Mouse (Mus musculus): ENCODE results near the gene Igfals. TPM values are rescaled to one million over a fixed set of nuclear protein-coding genes. Genes with fewer than 3 reads are reported as not detected.

Gene Igfals
- polyA plus RNA-seq, 1 experiment from 2014 or later = 0.25 TPM

DNA sequence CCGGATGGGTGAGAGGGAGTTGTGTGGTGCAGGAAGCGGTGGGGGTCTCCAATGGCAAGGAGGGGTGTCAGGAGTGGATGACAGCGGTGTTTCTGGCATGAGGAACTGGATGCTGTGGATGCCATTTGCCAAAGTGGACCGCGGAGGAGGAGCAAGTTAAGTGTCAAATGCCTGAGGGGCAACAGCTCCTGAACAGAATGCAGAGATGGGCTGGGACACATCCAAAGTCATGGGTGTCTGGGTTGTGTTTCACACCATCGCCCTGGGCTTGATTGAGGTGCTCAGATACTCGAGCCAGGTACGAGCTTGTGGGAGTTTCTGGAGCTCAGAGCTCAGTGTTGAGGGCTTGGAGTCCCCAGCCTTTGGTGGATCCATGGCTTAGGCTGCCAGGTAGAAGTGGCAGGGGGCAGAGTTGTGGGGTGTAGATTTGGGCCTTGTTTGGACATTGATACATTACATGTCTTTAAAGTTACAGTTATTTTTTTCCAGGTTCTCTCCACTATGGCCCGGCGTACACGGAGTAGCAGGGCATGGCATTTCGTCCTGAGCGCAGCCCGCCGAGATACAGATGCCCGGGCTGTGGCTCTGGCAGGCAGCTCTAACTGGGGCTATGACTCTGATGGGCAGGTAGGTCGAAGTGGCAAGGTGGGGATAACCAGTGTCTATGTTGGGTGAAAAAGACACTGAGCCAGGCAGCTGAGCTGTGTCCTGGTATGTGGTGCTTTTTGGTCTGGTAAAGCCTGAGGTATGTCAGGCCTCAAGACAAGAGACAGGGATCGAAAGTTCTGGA is 21.7 kb downstream of the Igfals start:
- 68% methylated on average over 18 of the region's 18 CpGs for WGBS
- Histone ChIP-seq H3K27ac (ENCODE audit: low read depth, low read length) (no peak overlapping the region), H3K27me3 (replicated peaks; ENCODE audit: control insufficient read depth, insufficient read depth, low read length) (no peaks in the 10 kb centered on the region), H3K4me2 (ENCODE audit: low read length) (peak overlapping the region; percentile 92), H3K36me3 (ENCODE audit: control insufficient read depth, insufficient read depth, low read length) (peaks cover 63% of the 10 kb centered on the region), H3K4me3 (ENCODE audit: low read depth, low read length) (peak overlapping the region; percentile 87), H3K9me3 (replicated peaks; ENCODE audit: control insufficient read depth, low read length) (no peaks in the 10 kb centered on the region), H3K4me1 (ENCODE audit: control insufficient read depth, insufficient read depth, low read length) (peaks cover 15% of the 10 kb centered on the region), H3K9ac (ENCODE audit: low read length) (peak overlapping the region; percentile 82)
- DNase-seq (ENCODE audit: low spot score) = no peak
- ATAC-seq = no peak

DNA sequence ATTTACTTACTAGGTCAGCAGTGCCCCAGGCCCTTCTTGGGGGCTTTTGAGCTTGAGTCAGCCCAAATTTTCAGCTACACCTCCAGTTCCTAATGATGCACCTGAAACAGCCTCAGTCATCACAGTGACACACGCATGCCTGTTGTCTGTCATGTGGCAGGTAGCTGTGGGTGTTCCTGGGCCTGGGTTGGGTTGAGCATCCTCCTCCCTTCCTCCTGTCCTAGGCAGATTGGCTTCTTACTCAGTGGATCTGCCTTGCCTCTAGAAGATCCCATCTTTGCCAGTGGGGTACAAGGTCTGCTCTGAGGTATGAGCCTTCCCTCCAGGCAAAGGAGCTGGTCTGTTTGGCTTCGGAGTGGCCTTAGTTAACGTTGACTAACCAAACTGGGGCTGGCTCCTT is 23.1 kb downstream of the Igfals start:
- H3K4me1 ChIP-seq (ENCODE audit: control insufficient read depth, insufficient read depth, low read length) = peaks cover 17% of the 10 kb centered on the region
- no peaks in the 10 kb centered on the region for H3K9me3 ChIP-seq (replicated peaks; ENCODE audit: control insufficient read depth, low read length)
- H3K4me2 ChIP-seq (ENCODE audit: low read length) = no peak overlapping the region
- peaks cover 62% of the 10 kb centered on the region for H3K36me3 ChIP-seq (ENCODE audit: control insufficient read depth, insufficient read depth, low read length)
- 90% methylated on average over 3 of the region's 3 CpGs for WGBS
- H3K27me3 ChIP-seq (replicated peaks; ENCODE audit: control insufficient read depth, insufficient read depth, low read length) = no peaks in the 10 kb centered on the region
- H3K9ac ChIP-seq (ENCODE audit: low read length) = no peak overlapping the region
- H3K27ac ChIP-seq (ENCODE audit: low read depth, low read length) = no peak overlapping the region
- H3K4me3 ChIP-seq (ENCODE audit: low read depth, low read length) = no peak overlapping the region
- no peak for ATAC-seq
- DNase-seq (ENCODE audit: low spot score) = no peak

DNA sequence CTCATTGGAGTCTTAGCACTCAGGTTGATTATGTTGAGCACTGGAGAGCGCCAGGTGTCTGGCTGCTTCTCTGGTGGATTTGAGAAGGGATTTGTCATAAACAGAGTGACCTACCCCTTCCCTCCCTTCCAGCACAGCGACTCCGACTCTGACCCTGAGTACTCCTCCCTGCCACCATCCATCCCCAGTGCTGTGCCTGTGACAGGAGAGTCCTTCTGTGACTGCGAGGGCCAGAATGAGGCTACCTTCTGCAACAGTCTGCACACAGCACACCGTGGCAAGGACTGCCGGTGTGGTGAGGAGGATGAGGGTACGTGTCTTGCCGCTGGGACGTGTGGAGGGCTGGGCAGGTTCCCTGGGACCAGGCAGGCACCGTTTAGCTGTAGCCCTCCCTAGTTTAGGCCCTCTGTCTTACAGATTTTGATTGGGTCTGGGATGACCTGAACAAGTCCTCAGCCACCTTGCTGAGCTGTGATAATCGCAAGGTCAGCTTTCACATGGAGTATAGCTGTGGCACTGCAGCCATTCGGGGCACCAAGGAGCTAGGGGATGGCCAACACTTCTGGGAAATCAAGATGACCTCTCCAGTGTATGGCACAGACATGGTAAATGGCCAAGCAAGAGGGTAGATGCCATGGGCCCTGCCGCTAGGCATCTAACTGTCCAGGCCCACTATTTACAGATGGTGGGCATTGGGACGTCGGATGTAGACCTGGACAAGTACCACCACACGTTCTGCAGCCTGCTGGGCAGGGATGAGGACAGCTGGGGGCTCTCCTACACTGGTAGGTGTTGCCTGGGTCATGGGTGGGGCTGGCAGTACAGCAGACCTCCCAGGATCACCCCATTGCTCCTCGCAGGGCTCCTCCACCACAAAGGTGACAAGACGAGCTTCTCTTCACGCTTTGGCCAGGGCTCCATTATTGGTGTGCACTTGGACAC is 24.6 kb downstream of the Igfals start:
- Histone ChIP-seq H3K36me3 (ENCODE audit: control insufficient read depth, insufficient read depth, low read length) (peaks cover 54% of the 10 kb centered on the region), H3K27ac (ENCODE audit: low read depth, low read length) (no peak overlapping the region), H3K27me3 (replicated peaks; ENCODE audit: control insufficient read depth, insufficient read depth, low read length) (no peaks in the 10 kb centered on the region), H3K4me1 (ENCODE audit: control insufficient read depth, insufficient read depth, low read length) (peaks cover 21% of the 10 kb centered on the region), H3K9me3 (replicated peaks; ENCODE audit: control insufficient read depth, low read length) (no peaks in the 10 kb centered on the region), H3K4me3 (ENCODE audit: low read depth, low read length) (no peak overlapping the region), H3K9ac (ENCODE audit: low read length) (no peak overlapping the region), H3K4me2 (ENCODE audit: low read length) (no peak overlapping the region)
- ATAC-seq (no peak), DNase-seq (ENCODE audit: low spot score) (no peak)
- WGBS = 87% methylated on average over 19 of the region's 19 CpGs

DNA sequence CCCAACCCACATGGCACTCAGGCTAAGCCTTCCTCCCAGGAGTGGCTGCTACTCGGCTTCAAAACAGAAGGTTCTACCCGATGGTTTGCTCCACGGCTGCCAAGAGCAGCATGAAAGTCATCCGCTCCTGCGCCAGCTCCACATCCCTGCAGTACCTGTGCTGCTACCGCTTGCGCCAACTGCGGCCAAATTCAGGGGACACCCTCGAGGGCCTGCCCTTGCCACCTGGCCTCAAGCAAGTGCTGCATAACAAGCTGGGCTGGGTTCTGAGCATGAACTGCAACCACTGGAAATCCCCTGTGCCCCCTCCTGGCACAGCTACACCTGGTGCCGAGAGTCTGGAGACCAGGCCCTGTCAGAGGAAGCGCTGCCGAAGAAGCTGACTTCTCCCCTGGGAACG is 25.5 kb downstream of the Igfals start:
- Histone ChIP-seq H3K4me3 (ENCODE audit: low read depth, low read length) (no peak overlapping the region), H3K4me2 (ENCODE audit: low read length) (no peak overlapping the region), H3K4me1 (ENCODE audit: control insufficient read depth, insufficient read depth, low read length) (peaks cover 22% of the 10 kb centered on the region), H3K9me3 (replicated peaks; ENCODE audit: control insufficient read depth, low read length) (no peaks in the 10 kb centered on the region), H3K36me3 (ENCODE audit: control insufficient read depth, insufficient read depth, low read length) (peaks cover 54% of the 10 kb centered on the region), H3K27me3 (replicated peaks; ENCODE audit: control insufficient read depth, insufficient read depth, low read length) (no peaks in the 10 kb centered on the region), H3K27ac (ENCODE audit: low read depth, low read length) (no peak overlapping the region), H3K9ac (ENCODE audit: low read length) (no peak overlapping the region)
- no peak for ATAC-seq
- no peak for DNase-seq (ENCODE audit: low spot score)
- 92% methylated on average over 13 of the region's 13 CpGs for WGBS

DNA sequence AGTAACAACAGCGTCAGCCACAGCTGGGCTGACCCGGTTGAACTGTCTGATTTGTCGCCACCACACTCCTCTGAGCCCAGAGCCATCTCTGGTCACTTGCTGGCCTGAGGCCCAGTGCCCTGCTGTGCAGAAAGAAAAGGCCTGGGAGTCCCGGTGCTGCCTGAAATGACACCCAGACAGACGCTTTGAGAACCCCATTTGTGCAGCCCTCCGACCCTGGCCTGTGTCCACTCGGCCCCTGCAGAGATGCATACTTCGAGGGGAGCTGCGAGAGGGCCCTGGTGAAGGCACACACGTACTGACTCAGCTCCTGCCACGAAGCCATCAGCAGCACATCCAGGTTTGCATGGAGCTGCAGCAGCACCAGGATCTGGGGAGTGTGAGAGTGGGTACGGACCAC is 27.0 kb downstream of the Igfals start:
- Histone ChIP-seq H3K36me3 (ENCODE audit: control insufficient read depth, insufficient read depth, low read length) (peaks cover 59% of the 10 kb centered on the region), H3K4me1 (ENCODE audit: control insufficient read depth, insufficient read depth, low read length) (peaks cover 23% of the 10 kb centered on the region)
- no peak for ATAC-seq

DNA sequence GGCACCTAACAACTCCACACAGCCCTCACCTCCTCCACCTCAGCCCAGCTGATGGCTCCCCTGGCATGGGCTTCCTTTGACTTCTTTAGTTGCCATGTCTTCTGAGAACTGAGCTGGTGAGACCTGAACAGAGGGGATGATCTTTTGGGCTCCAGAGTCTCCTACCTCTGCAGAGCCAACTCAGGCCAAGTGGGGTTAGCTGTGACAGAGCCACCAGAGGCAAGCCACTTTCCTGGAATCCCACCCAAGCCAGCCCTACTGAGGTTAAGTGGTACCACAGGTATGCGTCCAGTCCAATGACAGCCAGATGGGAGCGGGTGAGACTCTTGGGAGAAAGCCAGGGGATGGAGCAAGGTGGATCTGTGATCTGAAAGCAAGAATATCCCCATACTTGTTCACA is 27.5 kb downstream of the Igfals start:
- Histone ChIP-seq H3K9me3 (replicated peaks; ENCODE audit: control insufficient read depth, low read length) (no peaks in the 10 kb centered on the region), H3K27me3 (replicated peaks; ENCODE audit: control insufficient read depth, insufficient read depth, low read length) (no peaks in the 10 kb centered on the region), H3K27ac (ENCODE audit: low read depth, low read length) (no peak overlapping the region), H3K4me3 (ENCODE audit: low read depth, low read length) (no peak overlapping the region), H3K4me2 (ENCODE audit: low read length) (no peak overlapping the region), H3K4me1 (ENCODE audit: control insufficient read depth, insufficient read depth, low read length) (peaks cover 21% of the 10 kb centered on the region), H3K36me3 (ENCODE audit: control insufficient read depth, insufficient read depth, low read length) (peaks cover 63% of the 10 kb centered on the region), H3K9ac (ENCODE audit: low read length) (no peak overlapping the region)
- no peak for DNase-seq (ENCODE audit: low spot score)
- WGBS = 93% methylated on average over 2 of the region's 2 CpGs
- no peak for ATAC-seq

More for the DNA sequence above, 27.0 kb downstream of the Igfals start:
- Histone ChIP-seq H3K4me3 (ENCODE audit: low read depth, low read length) (no peak overlapping the region), H3K4me2 (ENCODE audit: low read length) (no peak overlapping the region), H3K27ac (ENCODE audit: low read depth, low read length) (no peak overlapping the region), H3K27me3 (replicated peaks; ENCODE audit: control insufficient read depth, insufficient read depth, low read length) (no peaks in the 10 kb centered on the region), H3K9ac (ENCODE audit: low read length) (no peak overlapping the region), H3K9me3 (replicated peaks; ENCODE audit: control insufficient read depth, low read length) (no peaks in the 10 kb centered on the region)
- no peak for DNase-seq (ENCODE audit: low spot score)
- WGBS = 89% methylated on average over 12 of the region's 12 CpGs

DNA sequence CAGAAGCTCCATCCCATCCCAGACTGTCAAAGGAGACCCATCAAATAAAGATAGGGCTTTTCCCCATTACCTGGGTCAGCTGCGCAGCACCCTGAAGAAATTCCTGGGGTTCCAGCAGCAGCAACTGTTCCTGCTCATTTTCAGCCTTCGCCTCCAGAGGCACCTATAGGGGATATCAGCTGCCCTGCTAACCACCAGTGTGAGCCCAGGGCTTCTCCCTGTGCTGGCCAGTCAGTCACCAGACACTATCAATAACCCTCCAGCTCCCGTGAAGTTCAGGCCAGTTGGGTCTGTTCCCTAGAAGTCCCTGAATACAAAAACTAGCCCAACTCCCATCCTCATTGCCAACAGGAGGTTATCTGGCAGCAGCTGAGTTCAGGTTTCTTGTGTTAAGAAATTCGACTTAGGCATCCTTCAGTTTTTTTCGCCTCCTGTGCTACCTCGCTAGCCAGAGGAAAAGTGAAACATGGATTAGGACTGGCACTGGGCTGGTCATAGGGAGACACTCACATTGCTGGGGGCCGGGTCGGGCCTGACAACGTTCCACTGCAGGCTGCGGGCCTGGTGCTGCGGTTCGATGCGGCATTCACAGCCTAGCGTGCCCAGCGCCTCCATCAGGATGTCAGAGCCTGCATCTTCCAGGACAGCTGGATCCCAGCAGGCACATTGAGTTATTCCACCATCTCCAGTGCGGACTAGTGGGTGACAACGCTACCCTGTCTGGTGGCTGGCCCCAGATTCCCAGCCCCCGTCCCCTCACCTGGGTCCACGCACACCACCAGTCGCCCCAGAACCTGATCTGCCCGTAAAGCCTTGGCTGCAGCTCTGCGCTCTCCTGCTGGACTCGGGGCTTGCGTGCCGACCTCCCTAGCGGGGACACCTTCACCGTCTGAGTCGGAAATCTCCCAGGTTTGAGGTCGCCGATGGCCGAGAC is 28.5 kb downstream of the Igfals start:
- peak overlapping the region; percentile 81 for H3K27ac ChIP-seq (ENCODE audit: low read depth, low read length)
- H3K36me3 ChIP-seq (ENCODE audit: control insufficient read depth, insufficient read depth, low read length) = peaks cover 64% of the 10 kb centered on the region
- H3K4me3 ChIP-seq (ENCODE audit: low read depth, low read length) = peak overlapping the region; percentile 81
- DNase-seq (ENCODE audit: low spot score) (no peak), ATAC-seq (peak; percentile 12)
- peak overlapping the region; percentile 90 for H3K9ac ChIP-seq (ENCODE audit: low read length)
- H3K4me1 ChIP-seq (ENCODE audit: control insufficient read depth, insufficient read depth, low read length) = peaks cover 21% of the 10 kb centered on the region
- WGBS = 12% methylated on average over 31 of the region's 31 CpGs
- no peaks in the 10 kb centered on the region for H3K9me3 ChIP-seq (replicated peaks; ENCODE audit: control insufficient read depth, low read length)
- no peaks in the 10 kb centered on the region for H3K27me3 ChIP-seq (replicated peaks; ENCODE audit: control insufficient read depth, insufficient read depth, low read length)
- peak overlapping the region; percentile 98 for H3K4me2 ChIP-seq (ENCODE audit: low read length)

DNA sequence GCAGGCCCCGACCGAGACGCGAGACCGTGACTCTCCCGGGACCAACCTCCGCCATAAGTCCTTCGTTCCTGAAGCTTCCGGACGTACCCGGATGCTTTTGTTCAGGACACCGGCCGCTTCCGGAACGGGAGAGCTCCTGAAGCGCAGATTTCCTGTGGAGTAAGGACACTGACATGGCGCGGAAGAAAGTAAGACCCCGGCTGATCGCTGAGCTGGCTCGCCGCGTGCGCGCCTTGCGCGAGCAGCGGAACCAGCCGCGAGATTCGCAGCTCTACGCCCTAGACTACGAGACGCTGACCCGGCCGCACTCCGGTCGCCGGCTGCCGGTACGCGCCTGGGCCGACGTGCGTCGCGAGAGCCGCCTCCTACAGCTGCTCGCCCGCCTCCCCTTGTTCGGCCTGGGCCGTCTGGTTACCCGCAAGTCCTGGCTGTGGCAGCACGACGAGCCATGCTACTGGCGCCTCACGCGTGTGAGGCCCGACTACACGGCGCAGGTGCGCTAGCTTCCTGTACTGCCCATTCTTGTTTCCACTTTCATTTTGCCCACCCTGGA is 29.3 kb downstream of the Igfals start, which contains the start of the genes Eme2 and Mrps34:
Eme2 (minus strand) TSS at position 93 of the 553 bp plus-strand sequence.
Mrps34 (plus strand) TSS at position 122 of the 553 bp plus-strand sequence.
- Histone ChIP-seq H3K27me3 (replicated peaks; ENCODE audit: control insufficient read depth, insufficient read depth, low read length) (no peaks in the 10 kb centered on the region), H3K4me1 (ENCODE audit: control insufficient read depth, insufficient read depth, low read length) (peaks cover 21% of the 10 kb centered on the region), H3K4me2 (ENCODE audit: low read length) (peak within 1 kb of the TSS; percentile 98), H3K9me3 (replicated peaks; ENCODE audit: control insufficient read depth, low read length) (no peaks in the 10 kb centered on the region), H3K4me3 (ENCODE audit: low read depth, low read length) (peak within 1 kb of the TSS; percentile 81), H3K36me3 (ENCODE audit: control insufficient read depth, insufficient read depth, low read length) (peaks cover 64% of the 10 kb centered on the region), H3K9ac (ENCODE audit: low read length) (peak within 1 kb of the TSS; percentile 90), H3K27ac (ENCODE audit: low read depth, low read length) (peak within 1 kb of the TSS; percentile 81)
- DNase-seq (ENCODE audit: low spot score) (peak; percentile 93), ATAC-seq (peak; percentile 70)
- under 1% methylated on average over 62 of the region's 62 CpGs for WGBS

All from forebrain, embryonic 14.5 days (tissue).